Mouse (Mus musculus) bone marrow, adult 2 months (tissue): ENCODE results near the gene Sfxn3. TPM values are rescaled to one million over a fixed set of nuclear protein-coding genes. Genes with fewer than 3 reads are reported as not detected.

Source experiments
- H3K27ac ChIP-seq: fragments of 200-500 bp; 2 replicates; pipeline ENCODE4 v1.5.1; 2012; ENCODE audit warnings: low read depth, mild to moderate bottlenecking, control low read depth, inconsistent platforms, low read length; ENCODE audit not compliant: control insufficient read depth, poor library complexity, insufficient read depth
- H3K4me1 ChIP-seq: fragments of 200-500 bp; 2 replicates; pipeline ENCODE4 v1.6.1; 2011; ENCODE audit warnings: low read length; ENCODE audit not compliant: control insufficient read depth, insufficient read depth
- H3K4me3 ChIP-seq: fragments of 200-500 bp; replicated peaks from 2 replicates; pipeline ENCODE3; 2011; ENCODE audit warnings: mild to moderate bottlenecking, low read depth, low read length, control low read depth; ENCODE audit not compliant: control insufficient read depth
- CTCF ChIP-seq: fragments of 200-500 bp; IDR thresholded peaks from 2 replicates; pipeline ENCODE4 v1.5.1; 2011; ENCODE audit warnings: low read length, control low read depth; ENCODE audit not compliant: control insufficient read depth, insufficient read depth
- POLR2A ChIP-seq: fragments of 200-500 bp; IDR thresholded peaks from 2 replicates; pipeline ENCODE4 v1.6.1; 2011; ENCODE audit warnings: low read depth, mild to moderate bottlenecking, control low read depth, low read length, borderline replicate concordance; ENCODE audit not compliant: control insufficient read depth
- WGBS: fragments of 180-500 bp; shearing (Covaris S2); methylation state at CpG from one replicate; pipeline ENCODE4 v1.1.7; 2018; 5-methylcytosine and 5-hydroxymethylcytosine counted together
- polyA plus RNA-seq: library from polyadenylated mRNA; stranded (reverse); fragments of >200 nt; gene quantifications from 2 replicates; pipeline ENCODE4 v1.2.4, GENCODE M21; 2011; ENCODE audit warnings: low replicate concordance; ENCODE audit not compliant: missing spikeins, insufficient read depth, insufficient read length

Gene Sfxn3
- polyA plus RNA-seq, 1 experiment = 13.5 TPM

- 16% methylated on average over 17 of the region's 17 CpGs for WGBS
- no peak overlapping the region for H3K4me3 ChIP-seq
- no peak overlapping the region for H3K27ac ChIP-seq
- H3K4me1 ChIP-seq = peaks cover 1% of the 10 kb centered on the region; the same call in 1 of the 2 replicates
- TF ChIP-seq POLR2A = no peak
- no peak for TF ChIP-seq CTCF
Measured at GRCm38 (mm10) chr19:45078971-45079764, 31.9 kb downstream of the Sfxn3 start.

- Histone ChIP-seq H3K4me1 (peaks cover 1% of the 10 kb centered on the region; the same call in 1 of the 2 replicates), H3K4me3 (no peak overlapping the region), H3K27ac (no peak overlapping the region)
- WGBS = 1% methylated on average over 45 of the region's 45 CpGs
- no peak for TF ChIP-seq CTCF
- no peak for TF ChIP-seq POLR2A
Measured at GRCm38 (mm10) chr19:45079769-45080515, 32.6 kb downstream of the Sfxn3 start.

GRCm38 (mm10) chr19:45080711-45081110 is 33.4 kb downstream of the Sfxn3 start:
- Histone ChIP-seq H3K4me1 (peaks cover 1% of the 10 kb centered on the region; the same call in 1 of the 2 replicates), H3K4me3 (no peak overlapping the region), H3K27ac (no peak overlapping the region)
- TF ChIP-seq CTCF = no peak
- TF ChIP-seq POLR2A = no peak
- WGBS = 5% methylated on average over 17 of the region's 17 CpGs

GRCm38 (mm10) chr19:45081279-45081678 is 34.0 kb downstream of the Sfxn3 start:
- TF ChIP-seq CTCF (peak; percentile 74), POLR2A (no peak)
- under 1% methylated on average over 5 of the region's 5 CpGs for WGBS
- peaks cover 1% of the 10 kb centered on the region; the same call in 1 of the 2 replicates for H3K4me1 ChIP-seq
- H3K27ac ChIP-seq = no peak overlapping the region
- H3K4me3 ChIP-seq = no peak overlapping the region

- no peak overlapping the region for H3K4me3 ChIP-seq
- peaks cover 1% of the 10 kb centered on the region; the same call in 1 of the 2 replicates for H3K4me1 ChIP-seq
- WGBS = 16% methylated on average over 11 of the region's 11 CpGs
- no peak overlapping the region for H3K27ac ChIP-seq
- TF ChIP-seq POLR2A = no peak
- TF ChIP-seq CTCF = peak; percentile 42; the same call in 1 of the 2 replicates
Measured at GRCm38 (mm10) chr19:45081841-45082550, 34.7 kb downstream of the Sfxn3 start.

GRCm38 (mm10) chr19:45097868-45098267 is 50.6 kb downstream of the Sfxn3 start:
- TF ChIP-seq POLR2A = no peak
- TF ChIP-seq CTCF = no peak
- Histone ChIP-seq H3K4me1 (no peaks in the 10 kb centered on the region), H3K4me3 (no peak overlapping the region), H3K27ac (no peak overlapping the region)
- WGBS = 12% methylated on average over 11 of the region's 11 CpGs

GRCm38 (mm10) chr19:45100486-45101270 is 53.4 kb downstream of the Sfxn3 start:
- H3K27ac ChIP-seq = no peak overlapping the region
- 59% methylated on average over 8 of the region's 8 CpGs for WGBS
- TF ChIP-seq POLR2A (no peak), CTCF (no peak)
- H3K4me3 ChIP-seq = no peak overlapping the region
- H3K4me1 ChIP-seq = no peaks in the 10 kb centered on the region

GRCm38 (mm10) chr19:45105591-45105990 is 58.3 kb downstream of the Sfxn3 start:
- WGBS = 21% methylated on average over 1 of the region's 1 CpGs
- Histone ChIP-seq H3K4me3 (no peak overlapping the region), H3K4me1 (no peaks in the 10 kb centered on the region), H3K27ac (no peak overlapping the region)
- TF ChIP-seq CTCF = no peak
- TF ChIP-seq POLR2A = no peak

Other genes with a start within 250 kb of the Sfxn3 start
- 5.7 and 7.7 TPM in 2 replicates for gene Slf2, start 116.4 kb upstream of the Sfxn3 start, polyA plus RNA-seq
- gene Sema4g, start 58.4 kb upstream of the Sfxn3 start, polyA plus RNA-seq = 1.2 and 6.5 TPM in 2 replicates
- gene Twnk, start 41.8 kb upstream of the Sfxn3 start, polyA plus RNA-seq = 6.2 and 13.5 TPM in 2 replicates
- 18.7 and 23.9 TPM in 2 replicates for gene Mrpl43, start 41.1 kb upstream of the Sfxn3 start, polyA plus RNA-seq
- gene Lzts2, start 33.1 kb upstream of the Sfxn3 start, polyA plus RNA-seq = 3.1 and 11.2 TPM in 2 replicates
- gene Pdzd7, start 1.8 kb upstream of the Sfxn3 start, polyA plus RNA-seq = not detected in 2 replicates
- 1.4 and 2.2 TPM in 2 replicates for gene Kazald1, start 27.7 kb downstream of the Sfxn3 start, polyA plus RNA-seq
- gene Tlx1, start 103.2 kb downstream of the Sfxn3 start, polyA plus RNA-seq = not detected in 2 replicates
- not detected in 2 replicates for gene Lbx1, start 188.3 kb downstream of the Sfxn3 start, polyA plus RNA-seq